Mouse (Mus musculus) frontal cortex, postnatal 36 days (tissue): ENCODE results near the gene Ugp2.

Source experiments
- DNase-seq, 2 experiments: peaks; one replicate each; pipeline ENCODE4 v3.0.0; 2022; ENCODE audit warnings: low spot score in 2 of 2

Ugp2 gene

GRCm38 (mm10) chr11:21371122-21371806, at the start of gene Ugp2:
Gene Ugp2, minus strand, starts transcription at chr11:21371201.
- DNase-seq, result peak; percentile 97 to 98

- no peak for DNase-seq
Observed at GRCm38 (mm10) chr11:21414911-21415381, 43.9 kb upstream of the Ugp2 start.

GRCm38 (mm10) chr11:21406668-21407067, 35.7 kb upstream of the Ugp2 start:
- DNase-seq, result no peak

- no peak for DNase-seq
Observed at GRCm38 (mm10) chr11:21406141-21406540, 35.1 kb upstream of the Ugp2 start.

- DNase-seq, result no peak
Observed at GRCm38 (mm10) chr11:21403877-21404276, 32.9 kb upstream of the Ugp2 start.

GRCm38 (mm10) chr11:21402481-21403254, 31.7 kb upstream of the Ugp2 start:
- no peak for DNase-seq

- DNase-seq, result no peak
Observed at GRCm38 (mm10) chr11:21401248-21401647, 30.2 kb upstream of the Ugp2 start.

GRCm38 (mm10) chr11:21399186-21399681, 28.2 kb upstream of the Ugp2 start:
- DNase-seq, result peak in 1 of 2 experiments; percentile 1

GRCm38 (mm10) chr11:21398464-21398863, 27.5 kb upstream of the Ugp2 start:
- no peak for DNase-seq

GRCm38 (mm10) chr11:21386790-21387189, 15.8 kb upstream of the Ugp2 start:
- DNase-seq, result no peak

- DNase-seq, result no peak
Observed at GRCm38 (mm10) chr11:21374096-21374495, 3.1 kb upstream of the Ugp2 start.

- DNase-seq, result peak; percentile 45 to 61
Observed at GRCm38 (mm10) chr11:21370399-21371121, 441 bp downstream of the Ugp2 start.

GRCm38 (mm10) chr11:21369248-21370016, 1.6 kb downstream of the Ugp2 start:
- no peak for DNase-seq

GRCm38 (mm10) chr11:21368466-21368865, 2.5 kb downstream of the Ugp2 start:
- DNase-seq, result no peak

GRCm38 (mm10) chr11:21363144-21363940, 7.7 kb downstream of the Ugp2 start:
- no peak for DNase-seq

- no peak for DNase-seq
Observed at GRCm38 (mm10) chr11:21351296-21351695, 19.7 kb downstream of the Ugp2 start.

- no peak for DNase-seq
Observed at GRCm38 (mm10) chr11:21348890-21349289, 22.1 kb downstream of the Ugp2 start.

GRCm38 (mm10) chr11:21346020-21346419, 25.0 kb downstream of the Ugp2 start:
- no peak for DNase-seq

- DNase-seq, result no peak
Observed at GRCm38 (mm10) chr11:21343490-21343889, 27.5 kb downstream of the Ugp2 start.

GRCm38 (mm10) chr11:21339088-21339487, 31.9 kb downstream of the Ugp2 start:
- peak in 1 of 2 experiments; percentile 47 for DNase-seq

GRCm38 (mm10) chr11:21337855-21338254, 33.1 kb downstream of the Ugp2 start:
- DNase-seq, result no peak
